Mouse (Mus musculus) midbrain, embryonic 11.5 days (tissue): Measurements from ENCODE around the gene Sh3pxd2b. TPM values are rescaled to one million over a fixed set of nuclear protein-coding genes. Genes with fewer than 3 reads are reported as not detected.
"Not testable (repeated sequence)": the region's sequence is repeated elsewhere in the genome, so short reads cannot be mapped to it uniquely, and the experiment has no call there.

ENCODE experiments used
- ATAC-seq: fragments of 200-750 bp; cut with Nextera tagmentation; 2 replicates; pipeline ENCODE4 v1.8.0; 2017; ENCODE audit warnings: moderate TSS enrichment, moderate library complexity; ENCODE audit not compliant: low FRiP score
- DNase-seq: peaks from one replicate; pipeline ENCODE4 v3.0.0; 2015; ENCODE audit warnings: low spot score; ENCODE audit errors: missing footprints
- H3K27ac ChIP-seq: fragments of 300-500 bp; sonication (generic); 2 replicates; pipeline ENCODE4 v1.5.1; 2014; ENCODE audit warnings: low read depth, low read length
- H3K27me3 ChIP-seq: fragments of 300-500 bp; sonication (generic); 2 replicates; pipeline ENCODE4 v1.6.1; 2014; ENCODE audit warnings: mild to moderate bottlenecking, low read length, moderate library complexity, mixed read lengths; ENCODE audit not compliant: control insufficient read depth, insufficient read depth
- H3K36me3 ChIP-seq: fragments of 300-500 bp; sonication (generic); 2 replicates; pipeline ENCODE4 v1.6.1; 2014; ENCODE audit warnings: mild to moderate bottlenecking, low read length, moderate library complexity, mixed read lengths; ENCODE audit not compliant: control insufficient read depth, insufficient read depth
- H3K4me1 ChIP-seq: fragments of 300-500 bp; sonication (generic); 2 replicates; pipeline ENCODE4 v1.6.1; 2014; ENCODE audit warnings: low read length; ENCODE audit not compliant: control insufficient read depth, insufficient read depth
- H3K4me2 ChIP-seq: fragments of 300-500 bp; sonication (generic); 2 replicates; pipeline ENCODE4 v1.6.1; 2014; ENCODE audit warnings: mild to moderate bottlenecking, moderate library complexity
- H3K4me3 ChIP-seq: fragments of 300-500 bp; sonication (generic); 2 replicates; pipeline ENCODE4 v1.5.1; 2014; ENCODE audit warnings: low read depth, low read length
- H3K9ac ChIP-seq: fragments of 300-500 bp; sonication (generic); 2 replicates; pipeline ENCODE4 v1.6.1; 2014; ENCODE audit warnings: low read length
- H3K9me3 ChIP-seq: fragments of 300-500 bp; sonication (generic); 2 replicates; pipeline ENCODE4 v1.6.1; 2016; ENCODE audit warnings: low read length; ENCODE audit not compliant: control insufficient read depth
- WGBS: fragments of 180-500 bp; shearing (Covaris S2); extraction: QIAGEN DNeasy Blood & Tissue Kit; methylation state at CpG from one replicate; pipeline ENCODE4 v1.1.7; 2014; 5-methylcytosine and 5-hydroxymethylcytosine counted together
- polyA plus RNA-seq: library from polyadenylated mRNA; unstranded; fragments of >200 nt; fragmentation: Nextera tagmentation; extraction: Ambion mirVana; gene quantifications from 2 replicates; pipeline ENCODE4 v1.2.1, GENCODE M21; 2014

The Sh3pxd2b gene
- polyA plus RNA-seq, result 21.4 and 23.2 TPM in 2 replicates

GRCm38 (mm10) chr11:32347607-32348432, at the start of gene Sh3pxd2b:
Sh3pxd2b (plus strand) TSS chr11:32347820.
- Histone ChIP-seq H3K27ac (peak within 1 kb of the TSS; percentile 68), H3K9me3 (no peaks in the 10 kb centered on the region), H3K4me3 (peak within 1 kb of the TSS; percentile 87), H3K27me3 (no peaks in the 10 kb centered on the region), H3K36me3 (no peaks in the 10 kb centered on the region), H3K4me1 (peaks cover 23% of the 10 kb centered on the region), H3K4me2 (peak within 1 kb of the TSS; percentile 88), H3K9ac (peak within 1 kb of the TSS; percentile 98)
- ATAC-seq (peak; percentile 84), DNase-seq (peak; percentile 92)
- WGBS, result under 1% methylated on average over 59 of the region's 86 CpGs

- Histone ChIP-seq H3K4me3 (no peak overlapping the region), H3K4me1 (no peaks in the 10 kb centered on the region), H3K9ac (no peak overlapping the region), H3K27me3 (peaks cover 4% of the 10 kb centered on the region), H3K36me3 (no peaks in the 10 kb centered on the region), H3K27ac (no peak overlapping the region), H3K9me3 (no peaks in the 10 kb centered on the region), H3K4me2 (no peak overlapping the region)
- WGBS, result 81% methylated on average over 1 of the region's 1 CpGs
- ATAC-seq, result no peak
- DNase-seq, result no peak
Measured at GRCm38 (mm10) chr11:32297866-32298531, 49.6 kb upstream of the Sh3pxd2b start.

GRCm38 (mm10) chr11:32298532-32298918, 49.1 kb upstream of the Sh3pxd2b start:
- H3K27me3 ChIP-seq, result peaks cover 4% of the 10 kb centered on the region
- ATAC-seq (no peak), DNase-seq (no peak)
- no peaks in the 10 kb centered on the region for H3K36me3 ChIP-seq
- no peaks in the 10 kb centered on the region for H3K4me1 ChIP-seq
- no peak overlapping the region for H3K9ac ChIP-seq
- no peak overlapping the region for H3K27ac ChIP-seq
- H3K4me3 ChIP-seq, result no peak overlapping the region
- H3K9me3 ChIP-seq, result no peaks in the 10 kb centered on the region
- H3K4me2 ChIP-seq, result no peak overlapping the region
- 93% methylated on average over 2 of the region's 2 CpGs for WGBS

GRCm38 (mm10) chr11:32299865-32300264, 47.8 kb upstream of the Sh3pxd2b start, which contains the start of gene Hbq1a:
Hbq1a (plus strand) TSS chr11:32300069.
- not testable (repeated sequence) for H3K4me3 ChIP-seq, H3K27ac ChIP-seq, H3K4me1 ChIP-seq, H3K27me3 ChIP-seq, H3K36me3 ChIP-seq, H3K9ac ChIP-seq, H3K9me3 ChIP-seq
- peak within 1 kb of the TSS; percentile 38 for H3K4me2 ChIP-seq
- WGBS, result 8% methylated on average over 16 of the region's 16 CpGs
- peak; percentile 93 for DNase-seq
- ATAC-seq, result peak; percentile 61

GRCm38 (mm10) chr11:32300279-32301267, 47.0 kb upstream of the Sh3pxd2b start:
- peak overlapping the region; percentile 38 for H3K4me2 ChIP-seq
- peaks cover 4% of the 10 kb centered on the region for H3K27me3 ChIP-seq
- no peaks in the 10 kb centered on the region for H3K36me3 ChIP-seq
- WGBS, result 60% methylated on average over 14 of the region's 17 CpGs
- no peak overlapping the region for H3K9ac ChIP-seq
- H3K9me3 ChIP-seq, result no peaks in the 10 kb centered on the region
- peak; percentile 11; the same call in 1 of the 2 replicates for ATAC-seq
- no peak overlapping the region for H3K27ac ChIP-seq
- no peak overlapping the region for H3K4me3 ChIP-seq
- DNase-seq, result no peak
- no peaks in the 10 kb centered on the region for H3K4me1 ChIP-seq

GRCm38 (mm10) chr11:32301506-32301905, 46.1 kb upstream of the Sh3pxd2b start:
- no peak for DNase-seq
- Histone ChIP-seq H3K9me3 (no peaks in the 10 kb centered on the region), H3K9ac (no peak overlapping the region), H3K4me3 (no peak overlapping the region), H3K36me3 (no peaks in the 10 kb centered on the region), H3K4me1 (no peaks in the 10 kb centered on the region), H3K4me2 (no peak overlapping the region), H3K27me3 (peaks cover 4% of the 10 kb centered on the region), H3K27ac (no peak overlapping the region)
- 81% methylated on average over 1 of the region's 1 CpGs for WGBS
- ATAC-seq, result no peak

- DNase-seq, result no peak
- no peak overlapping the region for H3K4me2 ChIP-seq
- no peaks in the 10 kb centered on the region for H3K9me3 ChIP-seq
- no peak overlapping the region for H3K9ac ChIP-seq
- WGBS, result 52% methylated on average over 2 of the region's 2 CpGs
- ATAC-seq, result no peak
- H3K27me3 ChIP-seq, result peaks cover 4% of the 10 kb centered on the region
- no peak overlapping the region for H3K27ac ChIP-seq
- H3K36me3 ChIP-seq, result no peaks in the 10 kb centered on the region
- no peak overlapping the region for H3K4me3 ChIP-seq
- H3K4me1 ChIP-seq, result 0 out of 2 replicates have a peak, but pooled peaks cover 2% of the 10 kb centered on the region
Measured at GRCm38 (mm10) chr11:32302824-32303419, 44.7 kb upstream of the Sh3pxd2b start.

- Histone ChIP-seq H3K27ac (no peak overlapping the region), H3K4me2 (no peak overlapping the region), H3K4me1 (0 out of 2 replicates have a peak, but pooled peaks cover 2% of the 10 kb centered on the region), H3K27me3 (peaks cover 4% of the 10 kb centered on the region), H3K4me3 (no peak overlapping the region), H3K36me3 (no peaks in the 10 kb centered on the region), H3K9ac (no peak overlapping the region), H3K9me3 (no peaks in the 10 kb centered on the region)
- ATAC-seq, result no peak
- DNase-seq, result no peak
- WGBS, result 88% methylated on average over 1 of the region's 1 CpGs
Measured at GRCm38 (mm10) chr11:32303455-32303854, 44.2 kb upstream of the Sh3pxd2b start.
